Mouse (Mus musculus): ENCODE data around the gene Gm3336. TPM values are rescaled to one million over a fixed set of nuclear protein-coding genes. Genes with fewer than 3 reads are reported as not detected.

Gm3336 gene
- polyA plus RNA-seq, 1 experiment = 0.92 TPM

DNA sequence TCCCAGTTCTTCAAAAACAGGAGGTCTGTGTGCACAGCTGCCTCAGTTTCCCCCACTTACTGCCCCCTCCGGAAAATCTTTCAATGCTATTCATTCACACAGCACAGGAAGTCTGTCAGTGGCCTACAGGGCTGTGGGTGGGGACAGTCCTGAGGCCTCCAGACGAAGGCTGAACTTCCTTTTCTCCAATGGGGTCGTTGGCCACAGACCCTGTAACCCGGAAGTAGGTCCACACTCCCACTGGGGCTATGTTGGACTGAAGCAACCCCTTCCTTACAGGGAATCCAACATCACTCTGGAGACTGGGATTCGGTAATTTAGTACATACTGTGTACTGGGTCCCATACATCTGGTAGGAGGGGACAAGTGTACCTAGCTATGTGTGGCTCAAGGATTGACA, 24.7 kb upstream of the Gm3336 start:
- Histone ChIP-seq H3K27me3 (ENCODE audit: control insufficient read depth, insufficient read depth, low read length) (no peaks in the 10 kb centered on the region), H3K4me3 (ENCODE audit: extremely low read depth, insufficient read depth, insufficient read length) (no peak overlapping the region), H3K36me3 (ENCODE audit: control insufficient read depth, insufficient read depth, low read length) (no peaks in the 10 kb centered on the region), H3K27ac (ENCODE audit: insufficient read depth, low read length) (peak overlapping the region; percentile 64), H3K4me1 (ENCODE audit: control insufficient read depth, insufficient read depth, insufficient read length) (peaks cover 38% of the 10 kb centered on the region)
- TF ChIP-seq CTCF (IDR thresholded peaks at IDR 0.05; ENCODE audit: extremely low read depth, insufficient read depth, insufficient read length, insufficient replicate concordance) = no peak
- no peak for TF ChIP-seq POLR2A (IDR thresholded peaks at IDR 0.05; ENCODE audit: low read depth, low read length)
- DNase-seq (ENCODE audit: low read depth in 1 of 2, low spot score in 2 of 2) = peak in 1 of 2 experiments; percentile 42
- WGBS = 18% methylated on average over 5 of the region's 5 CpGs

DNA sequence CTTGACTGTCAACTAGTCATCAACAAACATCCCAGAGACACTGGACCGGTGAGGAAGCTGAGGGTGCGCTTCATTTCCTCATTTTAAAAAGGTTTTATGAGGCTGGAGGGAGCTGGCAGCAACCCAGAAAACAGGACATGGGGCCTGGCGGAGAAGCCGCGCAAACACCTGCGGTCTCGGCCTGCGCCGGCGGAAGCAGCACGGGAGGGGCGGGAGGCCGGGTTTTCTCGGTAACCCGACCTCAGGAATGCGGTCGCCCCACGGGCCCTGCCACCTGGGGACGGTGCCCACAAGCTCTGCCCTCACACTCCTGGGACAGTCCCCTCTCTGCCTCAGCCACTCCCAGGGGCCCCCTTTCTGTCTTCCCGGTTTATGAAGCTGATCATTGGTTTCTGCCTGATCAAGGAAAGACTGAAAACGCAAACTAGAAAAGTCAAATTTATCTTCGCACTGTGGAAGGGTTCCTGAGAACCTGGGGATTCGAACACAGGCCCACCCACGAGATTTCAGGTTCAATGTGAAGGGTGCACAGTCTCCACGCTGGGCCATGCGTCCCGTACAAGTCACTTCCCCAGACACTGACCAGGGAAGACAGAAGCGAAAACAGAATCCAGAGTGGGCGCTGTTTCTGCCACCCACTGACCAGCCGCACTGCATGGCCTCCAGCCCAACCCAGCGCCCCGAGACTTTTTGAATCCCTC, 22.9 kb upstream of the Gm3336 start:
- Histone ChIP-seq H3K36me3 (ENCODE audit: control insufficient read depth, insufficient read depth, low read length) (no peaks in the 10 kb centered on the region), H3K27ac (ENCODE audit: insufficient read depth, low read length) (peak overlapping the region; percentile 92), H3K4me1 (ENCODE audit: control insufficient read depth, insufficient read depth, insufficient read length) (peaks cover 38% of the 10 kb centered on the region), H3K27me3 (ENCODE audit: control insufficient read depth, insufficient read depth, low read length) (no peaks in the 10 kb centered on the region), H3K4me3 (ENCODE audit: extremely low read depth, insufficient read depth, insufficient read length) (peak overlapping the region; percentile 0; the same call in 1 of the 2 replicates)
- DNase-seq (ENCODE audit: low read depth in 1 of 2, low spot score in 2 of 2) = peak; percentile 74 to 88
- TF ChIP-seq POLR2A (IDR thresholded peaks at IDR 0.05; ENCODE audit: low read depth, low read length) (no peak), CTCF (IDR thresholded peaks at IDR 0.05; ENCODE audit: extremely low read depth, insufficient read depth, insufficient read length, insufficient replicate concordance) (no peak)
- 5% methylated on average over 31 of the region's 32 CpGs for WGBS

DNA sequence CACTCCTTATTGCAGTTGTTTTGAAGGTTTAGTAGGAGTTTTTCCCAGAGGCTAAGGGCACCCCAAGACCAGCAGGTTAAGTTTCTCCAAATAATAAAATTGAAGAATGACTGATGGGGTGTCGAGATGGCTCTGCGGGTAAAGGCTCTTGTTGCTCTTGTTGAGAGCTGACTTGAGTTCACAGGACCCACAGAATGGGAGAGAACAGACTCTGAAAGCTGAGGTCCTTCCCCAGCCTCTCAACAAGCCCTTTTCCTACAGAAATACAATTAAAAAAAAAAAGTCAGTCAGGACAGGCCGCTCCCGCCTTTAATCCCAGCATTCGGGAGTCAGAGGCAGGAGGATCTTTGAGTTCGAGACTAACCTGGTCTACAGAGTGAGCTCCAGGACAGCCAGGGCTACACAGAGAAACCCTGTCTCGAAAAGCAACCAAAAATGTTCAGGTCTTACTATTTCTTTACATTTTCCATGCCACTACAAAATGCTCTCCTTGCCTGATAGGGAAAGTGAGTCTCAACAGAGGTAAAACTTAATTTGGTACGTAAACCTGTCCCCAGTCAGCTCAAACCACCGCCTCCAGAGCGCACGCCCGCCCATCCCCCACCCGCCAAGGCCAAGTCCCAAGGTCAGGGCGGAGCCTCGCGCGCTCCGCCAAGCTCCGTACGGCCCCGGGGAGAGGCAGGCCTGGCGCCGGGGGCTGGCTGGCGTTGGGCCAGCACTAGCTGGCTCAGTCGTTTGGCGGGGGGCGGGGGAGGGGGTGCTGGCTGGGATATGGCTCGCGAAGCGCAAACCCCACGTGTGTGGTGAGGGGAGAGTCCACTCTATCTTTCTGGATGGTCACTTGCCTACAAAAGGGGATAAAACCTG, 22.1 kb upstream of the Gm3336 start:
- DNase-seq (ENCODE audit: low read depth in 1 of 2, low spot score in 2 of 2) = peak in 1 of 2 experiments; percentile 61
- H3K4me3 ChIP-seq (ENCODE audit: extremely low read depth, insufficient read depth, insufficient read length) = peak overlapping the region; percentile 0; the same call in 1 of the 2 replicates

DNA sequence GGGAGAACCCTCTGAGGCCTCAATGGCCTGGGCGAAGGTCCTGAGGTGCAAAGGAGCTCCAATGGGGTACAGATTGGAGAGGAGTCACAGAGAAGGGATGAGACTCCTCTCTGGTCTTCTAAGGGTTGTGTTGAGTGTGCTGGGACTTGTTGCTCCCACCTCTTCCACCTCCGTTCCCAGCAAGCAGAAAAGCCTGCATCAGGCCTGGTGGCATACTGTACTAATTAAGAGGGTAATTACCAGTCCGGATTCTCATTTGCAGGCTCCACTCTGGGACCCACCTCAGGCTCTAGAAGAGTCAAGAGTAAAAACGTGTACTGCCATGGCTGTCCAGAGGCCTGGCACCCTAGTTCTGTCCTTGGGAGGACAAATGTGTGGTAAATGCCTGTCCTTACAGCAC, 21.4 kb upstream of the Gm3336 start:
- Histone ChIP-seq H3K27me3 (ENCODE audit: control insufficient read depth, insufficient read depth, low read length) (no peaks in the 10 kb centered on the region), H3K4me3 (ENCODE audit: extremely low read depth, insufficient read depth, insufficient read length) (no peak overlapping the region), H3K27ac (ENCODE audit: insufficient read depth, low read length) (peak overlapping the region; percentile 67), H3K4me1 (ENCODE audit: control insufficient read depth, insufficient read depth, insufficient read length) (peaks cover 48% of the 10 kb centered on the region), H3K36me3 (ENCODE audit: control insufficient read depth, insufficient read depth, low read length) (peaks cover 6% of the 10 kb centered on the region)
- DNase-seq (ENCODE audit: low read depth in 1 of 2, low spot score in 2 of 2) = no peak
- WGBS = 77% methylated on average over 4 of the region's 4 CpGs
- TF ChIP-seq POLR2A (IDR thresholded peaks at IDR 0.05; ENCODE audit: low read depth, low read length) (no peak), CTCF (IDR thresholded peaks at IDR 0.05; ENCODE audit: extremely low read depth, insufficient read depth, insufficient read length, insufficient replicate concordance) (no peak)

More for the DNA sequence above, 22.1 kb upstream of the Gm3336 start:
- peaks cover 44% of the 10 kb centered on the region for H3K4me1 ChIP-seq (ENCODE audit: control insufficient read depth, insufficient read depth, insufficient read length)
- WGBS = 4% methylated on average over 31 of the region's 31 CpGs
- H3K27me3 ChIP-seq (ENCODE audit: control insufficient read depth, insufficient read depth, low read length) = no peaks in the 10 kb centered on the region
- peak overlapping the region; percentile 92 for H3K27ac ChIP-seq (ENCODE audit: insufficient read depth, low read length)
- H3K36me3 ChIP-seq (ENCODE audit: control insufficient read depth, insufficient read depth, low read length) = peaks cover 4% of the 10 kb centered on the region
- TF ChIP-seq CTCF (IDR thresholded peaks at IDR 0.05; ENCODE audit: extremely low read depth, insufficient read depth, insufficient read length, insufficient replicate concordance) (no peak), POLR2A (IDR thresholded peaks at IDR 0.05; ENCODE audit: low read depth, low read length) (no peak)

DNA sequence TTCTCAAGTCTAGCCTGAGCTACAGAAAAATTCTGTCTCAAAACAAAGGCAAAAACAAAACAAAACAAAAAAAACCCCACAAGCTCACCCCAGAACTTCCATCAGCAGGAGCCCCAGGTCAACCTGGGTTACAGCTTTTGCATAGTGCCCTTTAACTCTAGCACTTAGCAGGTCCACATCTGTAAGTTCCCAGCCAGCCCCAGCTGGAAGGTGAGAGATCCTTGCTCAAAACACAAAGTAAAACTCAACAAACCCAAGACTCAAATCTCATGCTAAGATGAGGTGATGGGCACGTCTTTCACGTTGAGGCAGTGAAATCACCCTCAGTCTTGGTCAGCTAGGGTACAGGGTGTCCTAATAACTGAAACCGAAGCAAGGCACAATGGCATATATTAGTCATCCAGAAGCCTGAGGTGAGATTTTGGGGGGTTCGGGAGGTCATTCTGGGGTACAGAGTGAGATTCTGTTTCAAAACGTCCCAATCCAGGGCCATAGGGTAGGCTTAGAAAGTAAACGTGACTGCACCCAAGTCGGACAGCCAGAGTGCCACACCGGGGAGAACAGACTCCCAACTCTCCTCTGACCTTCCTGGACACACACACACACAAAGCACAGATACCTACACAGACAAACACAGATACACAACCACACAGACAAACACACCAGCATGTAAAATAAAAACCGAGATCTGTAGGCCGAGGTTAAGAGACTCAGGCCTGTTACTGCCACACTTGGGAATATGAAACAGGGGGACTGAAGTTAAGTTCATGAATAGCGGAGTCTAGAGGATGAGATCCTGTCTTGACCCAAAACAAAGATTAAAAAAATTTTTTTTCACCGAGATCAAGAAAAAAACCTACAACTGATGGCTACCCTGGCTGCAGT, 20.7 kb upstream of the Gm3336 start:
- Histone ChIP-seq H3K36me3 (ENCODE audit: control insufficient read depth, insufficient read depth, low read length) (peaks cover 7% of the 10 kb centered on the region), H3K27me3 (ENCODE audit: control insufficient read depth, insufficient read depth, low read length) (no peaks in the 10 kb centered on the region), H3K4me3 (ENCODE audit: extremely low read depth, insufficient read depth, insufficient read length) (peak overlapping the region; percentile 31), H3K4me1 (ENCODE audit: control insufficient read depth, insufficient read depth, insufficient read length) (peaks cover 48% of the 10 kb centered on the region), H3K27ac (ENCODE audit: insufficient read depth, low read length) (peak overlapping the region; percentile 96)
- TF ChIP-seq CTCF (IDR thresholded peaks at IDR 0.05; ENCODE audit: extremely low read depth, insufficient read depth, insufficient read length, insufficient replicate concordance) = no peak
- no peak for TF ChIP-seq POLR2A (IDR thresholded peaks at IDR 0.05; ENCODE audit: low read depth, low read length)
- WGBS = 69% methylated on average over 12 of the region's 12 CpGs
- DNase-seq (ENCODE audit: low read depth in 1 of 2, low spot score in 2 of 2) = no peak
